Mouse (Mus musculus) WW6 (cell line): ENCODE measurements around the gene Fndc3a.

Experiments
- DNase-seq: peaks from one replicate; pipeline ENCODE4 v3.0.0-alpha.2; 2013; ENCODE audit warnings: low read depth, low spot score

The Fndc3a gene

DNA sequence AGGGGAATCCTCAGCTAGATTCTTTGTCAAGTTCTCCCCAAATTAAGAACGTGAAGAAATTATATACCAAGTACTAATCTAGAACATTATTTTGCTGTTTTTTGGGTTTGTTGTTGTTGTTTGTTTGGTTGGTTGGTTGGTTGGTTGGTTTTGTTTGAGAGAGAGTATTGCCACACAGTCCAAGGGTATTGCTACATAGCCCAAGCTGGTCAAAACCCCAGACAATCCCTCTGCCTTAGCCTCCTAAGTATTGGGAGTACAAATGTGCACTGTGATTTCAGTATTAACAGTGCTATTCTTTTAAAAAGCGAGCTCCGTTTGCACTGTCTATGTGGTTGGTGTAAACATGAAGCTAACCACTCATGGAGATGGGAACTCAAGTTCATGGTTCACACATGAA is 37.9 kb downstream of the Fndc3a start:
- no peak for DNase-seq

DNA sequence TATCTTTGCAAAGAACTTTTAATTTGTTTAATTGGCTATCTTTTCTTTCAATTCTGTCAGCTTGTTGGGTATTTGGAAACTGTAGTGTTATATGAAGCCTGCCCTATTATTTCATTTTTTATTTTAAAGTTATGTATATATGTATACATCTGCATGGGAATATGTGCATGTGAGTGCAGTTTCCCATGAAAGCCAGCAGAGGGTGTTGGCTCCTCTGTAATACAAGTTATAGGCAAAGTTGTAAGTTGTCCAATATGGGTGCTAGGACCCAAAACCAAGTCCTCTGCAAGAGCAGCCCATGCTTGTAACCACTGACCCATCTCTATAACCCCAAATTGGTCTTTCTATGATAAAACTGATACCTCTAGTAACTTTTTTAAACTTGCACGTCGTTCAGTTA is 38.8 kb downstream of the Fndc3a start:
- DNase-seq = no peak

DNA sequence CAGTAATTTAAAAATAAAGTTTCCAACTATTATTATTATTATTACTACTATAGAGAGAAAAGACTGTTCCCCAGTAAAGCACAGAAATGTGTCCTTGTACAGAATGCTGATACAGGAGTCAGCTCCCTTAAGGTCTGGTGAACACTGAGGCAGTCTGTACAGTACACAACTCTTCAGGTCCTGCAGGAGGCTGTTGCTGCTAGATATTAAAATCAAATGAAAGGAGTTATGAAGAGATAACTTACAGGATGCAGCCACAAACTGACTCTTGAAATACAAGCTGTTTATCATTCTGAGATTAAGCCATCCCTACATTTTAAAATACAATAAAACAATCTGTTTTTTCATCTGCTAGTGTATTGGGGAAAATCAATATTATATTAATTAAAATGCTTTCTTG is 60.5 kb downstream of the Fndc3a start:
- no peak for DNase-seq

DNA sequence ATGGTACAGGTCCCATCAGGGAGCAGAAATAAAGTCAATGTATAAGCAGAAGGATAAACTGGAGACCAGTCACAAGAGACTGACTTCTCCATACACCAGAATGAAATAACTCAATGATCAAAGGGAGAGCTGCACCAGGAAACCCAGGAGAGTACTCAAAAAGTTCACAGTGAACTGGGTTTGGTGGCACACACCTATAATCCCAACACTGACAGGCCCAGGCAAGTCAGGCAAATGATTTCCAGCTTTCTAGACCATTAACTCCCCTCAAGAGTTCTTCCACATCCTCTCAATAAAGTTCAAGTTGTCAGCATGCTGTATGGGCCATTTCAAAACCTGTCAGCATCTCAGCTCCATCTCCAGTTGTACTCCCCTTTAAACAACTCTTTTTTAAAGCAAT is 64.3 kb downstream of the Fndc3a start:
- DNase-seq = no peak

DNA sequence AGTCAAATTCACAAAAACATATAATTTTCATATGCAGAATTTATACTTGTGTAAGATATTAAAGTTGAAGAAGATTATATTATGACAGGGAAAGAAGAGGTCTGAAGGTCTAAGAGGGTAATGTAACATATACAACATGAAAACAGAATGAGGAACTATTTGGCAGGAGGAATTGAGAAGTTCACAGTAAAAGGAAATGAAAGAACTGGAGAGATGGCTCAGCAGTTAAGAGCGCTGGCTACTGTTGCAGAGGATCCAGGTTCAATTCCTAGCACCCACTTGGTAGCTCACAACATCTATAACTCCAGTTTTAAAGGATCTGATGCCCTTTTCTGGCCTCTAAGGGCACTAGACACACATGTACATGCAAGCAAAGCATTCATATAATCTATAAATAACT is 65.2 kb downstream of the Fndc3a start:
- DNase-seq = no peak

DNA sequence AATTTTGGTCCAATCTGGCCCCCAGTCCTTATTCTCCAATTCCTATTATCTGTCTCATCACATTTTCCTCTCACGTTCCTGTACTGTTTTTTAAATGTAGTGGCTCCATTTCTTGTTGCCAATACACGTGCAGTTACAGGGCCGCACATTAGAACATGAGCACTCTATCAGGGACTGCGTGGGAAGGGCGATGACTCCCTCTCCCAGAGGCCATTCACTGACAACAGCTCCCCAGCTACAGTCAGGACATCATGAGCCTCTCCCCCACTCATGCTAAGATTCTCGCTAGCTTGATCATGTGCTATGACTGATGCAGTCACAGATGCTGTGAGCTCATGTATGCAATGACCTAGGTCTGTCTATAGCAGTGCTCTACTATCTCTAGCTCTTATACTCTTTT is 71.3 kb downstream of the Fndc3a start:
- no peak for DNase-seq

DNA sequence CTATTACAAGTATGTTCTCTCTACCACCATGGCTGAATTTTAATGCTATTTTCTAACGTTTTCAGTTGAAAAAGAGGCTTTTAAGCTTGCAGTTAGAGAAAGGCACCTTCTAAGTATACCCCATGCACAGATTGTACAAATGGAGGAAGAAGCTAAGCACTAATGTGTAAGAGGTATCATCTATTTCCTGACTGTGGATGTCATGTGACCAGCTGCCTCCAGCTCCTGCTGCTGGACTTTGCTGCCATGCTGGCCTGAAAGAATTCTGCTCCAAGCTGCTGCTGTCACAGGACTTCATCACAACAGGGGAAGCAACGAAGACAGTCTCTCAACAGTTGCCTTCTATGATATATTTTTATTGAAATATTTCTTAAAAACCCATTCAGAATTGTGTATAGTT is 76.2 kb downstream of the Fndc3a start:
- no peak for DNase-seq

DNA sequence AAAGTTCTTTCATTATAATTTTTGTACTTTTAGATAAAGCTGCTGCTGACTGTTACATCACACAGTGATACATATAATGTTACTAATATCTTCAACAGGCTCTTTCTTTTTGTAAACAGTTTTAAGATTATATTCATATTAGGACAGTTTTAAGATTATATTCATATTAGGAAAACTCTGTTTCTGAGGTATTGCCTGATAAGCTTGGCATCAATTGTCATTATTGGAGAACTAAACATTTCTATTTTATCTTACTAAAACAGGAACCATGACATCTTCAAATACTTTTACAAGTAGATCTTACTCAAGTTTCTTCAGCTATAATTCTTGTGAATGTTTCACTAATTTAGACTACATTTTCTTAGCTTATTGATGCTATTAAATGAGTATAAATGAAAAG is 84.4 kb downstream of the Fndc3a start:
- no peak for DNase-seq

DNA sequence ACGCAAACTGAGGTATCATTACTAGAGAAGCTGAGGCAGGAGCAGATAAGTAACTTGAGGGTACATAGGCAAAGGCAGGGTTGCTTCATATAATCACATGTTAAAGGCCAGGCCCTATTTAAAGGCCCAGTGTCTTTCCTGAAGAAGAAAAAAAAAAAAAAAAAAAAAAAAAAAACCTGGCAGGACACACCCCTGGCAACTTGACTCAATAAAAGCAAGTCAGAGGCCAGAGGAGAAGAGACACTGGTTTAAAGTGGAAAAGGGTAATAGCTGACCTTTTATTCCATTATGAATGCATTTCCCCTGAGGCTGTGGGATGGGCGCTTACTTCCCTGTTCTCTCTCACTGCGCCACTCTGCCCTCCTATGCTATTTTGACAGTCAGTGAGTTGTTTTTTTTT is 105.7 kb downstream of the Fndc3a start:
- no peak for DNase-seq

DNA sequence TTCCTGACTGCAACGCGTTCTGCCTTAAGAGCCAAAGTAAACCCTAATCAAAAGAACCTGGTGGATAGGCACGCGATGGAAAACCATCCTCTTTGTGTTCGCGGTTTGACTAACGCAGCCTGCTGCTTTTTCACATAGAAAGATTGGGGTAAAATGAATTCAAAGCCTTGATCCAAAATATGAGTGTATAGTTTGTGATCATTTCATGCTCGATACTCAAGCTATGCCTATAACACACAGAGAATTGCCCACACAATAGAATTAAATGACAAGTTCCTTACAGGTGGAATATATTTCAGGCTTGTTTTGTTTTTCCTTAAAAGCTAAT is 106.6 kb downstream of the Fndc3a start:
- no peak for DNase-seq

DNA sequence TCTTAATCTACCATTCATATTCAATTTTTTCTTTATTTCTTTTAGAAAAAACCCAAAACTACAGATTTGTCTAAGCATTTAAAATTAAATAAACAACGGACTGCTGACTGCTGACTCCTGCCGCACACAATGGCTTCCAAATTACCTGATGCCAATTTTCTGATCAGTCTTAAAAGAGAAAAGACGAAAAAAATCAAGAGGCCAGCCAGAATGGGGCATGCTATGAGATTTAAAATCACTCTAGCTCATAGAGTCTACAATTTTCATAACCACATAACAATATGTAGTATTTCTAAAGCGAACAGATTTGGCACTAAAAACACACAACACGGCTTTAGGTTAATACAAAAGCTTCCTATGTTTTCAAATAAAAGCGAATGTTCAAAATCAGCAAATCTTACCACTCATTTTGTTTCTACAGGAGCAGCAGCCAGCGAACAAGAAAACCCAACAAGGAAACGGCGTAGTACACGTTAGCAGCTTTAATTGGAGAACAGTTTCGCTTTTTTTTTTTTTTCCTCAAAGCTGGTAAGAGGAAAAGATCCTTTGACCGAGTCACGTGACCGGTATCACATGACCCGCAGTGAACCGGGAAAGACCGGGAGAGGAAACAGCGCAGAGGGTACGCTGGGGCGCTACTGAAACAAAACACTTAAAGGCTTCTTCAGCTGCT is 107.1 kb downstream of the Fndc3a start:
- peak; percentile 75 for DNase-seq

DNA sequence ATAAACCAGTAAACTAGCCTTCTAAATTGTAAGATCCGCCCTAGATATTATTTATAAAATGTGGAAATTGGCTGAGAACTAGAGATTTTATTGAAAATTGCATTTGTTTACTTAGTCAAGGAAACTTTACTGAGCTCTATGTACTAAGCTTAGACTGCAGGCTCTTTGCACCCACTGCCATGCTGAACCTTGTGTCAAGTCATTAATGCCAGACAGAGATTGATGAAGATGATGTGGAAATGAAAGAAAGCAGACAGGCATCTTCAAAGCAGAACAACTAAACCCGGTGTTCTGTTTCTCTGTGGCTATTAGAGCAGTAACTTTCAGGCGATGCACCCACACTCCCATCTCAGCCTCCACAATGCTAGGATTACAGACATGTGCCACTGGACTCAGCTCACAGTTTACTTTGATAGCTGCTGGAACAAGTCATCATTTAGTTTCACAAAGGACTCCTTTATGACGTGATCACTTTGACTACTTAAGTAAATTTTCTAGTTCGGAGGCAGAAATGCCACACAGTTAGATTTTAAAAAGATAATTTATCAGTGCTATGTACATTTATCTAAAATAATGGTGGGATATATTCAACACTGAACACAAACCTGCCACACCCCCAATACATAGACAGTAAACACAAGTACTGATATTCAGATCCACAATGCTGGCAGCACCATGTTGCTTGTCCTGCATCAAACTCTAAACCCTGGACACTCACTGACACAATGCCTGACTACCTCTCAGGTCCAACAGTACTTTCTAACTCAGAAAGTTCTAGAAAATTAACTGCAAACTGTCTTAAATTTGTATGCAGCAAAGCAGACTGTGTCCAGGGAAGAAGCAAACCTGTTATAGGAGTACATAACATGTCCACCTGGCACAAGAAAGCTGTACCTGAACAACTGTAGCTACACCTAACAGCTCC is 108.2 kb downstream of the Fndc3a start:
- no peak for DNase-seq

DNA sequence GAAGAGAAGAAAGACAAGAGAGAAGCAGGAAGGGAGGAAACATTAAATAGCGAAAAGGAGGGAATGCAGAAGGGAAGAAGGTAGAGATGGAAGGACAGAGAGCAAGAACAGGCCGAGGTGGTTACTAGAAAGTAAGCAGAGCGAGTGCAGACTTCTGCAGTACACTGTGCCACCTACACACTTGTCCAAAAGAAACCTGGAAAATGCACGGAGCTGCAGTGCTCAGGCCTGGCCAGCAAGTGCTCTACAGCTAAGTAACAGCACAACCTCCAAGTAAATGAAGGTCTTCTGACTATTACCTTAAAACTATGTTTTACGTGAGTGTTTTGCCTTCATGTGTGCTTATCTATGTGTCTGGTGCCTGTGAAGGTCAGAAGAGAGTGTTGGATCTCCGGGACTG is 109.4 kb downstream of the Fndc3a start:
- no peak for DNase-seq

DNA sequence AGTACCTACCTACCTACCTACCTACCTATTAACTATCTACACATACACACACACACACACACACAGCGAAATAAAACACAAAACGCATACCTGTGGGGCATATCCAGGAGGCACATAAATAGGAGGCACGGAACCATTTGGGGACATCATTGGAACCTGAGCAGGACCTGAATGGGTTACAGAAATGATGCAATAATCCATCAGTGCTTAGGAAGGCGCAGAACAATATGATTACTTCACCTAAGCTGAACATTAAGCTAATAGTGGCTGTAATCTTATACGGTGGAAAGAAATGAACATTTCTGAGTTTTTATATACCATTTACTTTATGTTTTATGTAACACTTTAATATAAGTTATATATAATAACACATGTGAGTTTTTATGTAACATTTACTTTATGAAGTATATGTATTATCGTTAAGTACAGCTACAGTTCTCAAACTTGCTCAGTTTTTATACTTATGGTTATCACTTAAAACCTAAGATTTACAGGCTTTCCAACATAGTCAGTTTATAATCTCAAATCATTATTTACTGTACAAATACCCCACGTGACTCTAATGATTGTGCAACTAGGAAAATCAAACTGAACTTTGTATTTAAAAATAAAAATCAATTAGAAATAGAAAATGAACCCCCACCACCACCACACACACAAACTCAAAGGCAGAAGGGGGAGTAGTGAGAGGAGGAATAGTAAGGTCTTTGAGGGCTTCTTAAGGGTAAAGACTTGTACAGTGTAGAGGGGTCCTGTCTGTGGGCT is 110.6 kb downstream of the Fndc3a start:
- DNase-seq = no peak

DNA sequence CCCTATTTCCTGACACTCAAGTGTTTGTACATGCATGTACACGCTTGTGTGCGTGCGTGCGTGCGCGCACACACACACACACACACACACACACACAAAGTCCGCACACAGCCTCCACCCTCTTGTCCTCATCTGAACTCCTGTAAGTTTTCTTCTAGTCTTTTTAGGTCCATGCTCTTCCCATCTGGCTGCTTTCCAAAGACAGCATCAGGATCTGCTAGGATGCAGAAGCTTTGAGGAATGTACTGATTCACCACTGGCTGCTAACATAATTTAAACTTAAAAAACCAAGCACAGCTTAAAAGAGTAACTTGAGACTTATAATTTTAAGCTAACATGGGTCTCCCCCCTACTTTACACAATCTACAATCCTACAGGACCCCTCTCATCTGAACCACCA is 115.6 kb downstream of the Fndc3a start:
- DNase-seq = no peak

DNA sequence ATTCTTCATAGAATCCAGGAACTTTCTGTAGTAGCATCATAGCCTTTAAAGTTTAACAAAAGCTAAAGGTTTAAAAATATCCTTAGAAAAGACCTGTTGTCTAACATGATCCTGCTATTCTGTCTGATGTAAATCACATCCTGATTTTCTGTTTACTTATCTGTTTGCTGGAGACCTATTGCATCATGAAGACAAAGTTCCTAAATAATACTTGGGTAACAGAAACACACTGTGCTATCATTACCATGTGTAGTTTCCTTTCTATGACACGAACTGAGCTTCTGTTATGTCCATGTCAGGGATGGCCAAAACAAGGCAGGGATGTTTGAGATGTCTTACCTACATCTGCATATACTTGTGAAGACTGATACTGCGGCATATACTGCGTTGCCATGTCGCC is 120.4 kb downstream of the Fndc3a start:
- no peak for DNase-seq

DNA sequence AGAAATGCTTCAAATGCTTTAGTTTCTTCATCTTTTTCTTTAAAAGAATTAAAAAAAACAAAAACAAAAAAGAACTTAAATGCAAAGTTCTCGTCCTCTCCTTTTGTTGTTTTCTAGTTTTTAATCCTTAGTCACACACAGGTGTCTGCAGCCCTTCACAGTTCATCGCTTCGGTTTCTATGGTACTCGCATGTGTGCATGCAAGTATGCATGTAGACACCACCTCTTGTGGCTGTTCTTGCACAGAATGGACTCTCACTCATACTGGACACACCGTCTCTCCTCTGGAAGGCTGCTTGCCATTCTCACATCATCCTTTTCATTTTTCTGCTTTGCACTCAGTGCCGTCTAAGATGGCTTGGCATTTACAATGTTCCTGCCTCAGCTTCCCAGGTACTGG is 126.8 kb downstream of the Fndc3a start:
- no peak for DNase-seq

DNA sequence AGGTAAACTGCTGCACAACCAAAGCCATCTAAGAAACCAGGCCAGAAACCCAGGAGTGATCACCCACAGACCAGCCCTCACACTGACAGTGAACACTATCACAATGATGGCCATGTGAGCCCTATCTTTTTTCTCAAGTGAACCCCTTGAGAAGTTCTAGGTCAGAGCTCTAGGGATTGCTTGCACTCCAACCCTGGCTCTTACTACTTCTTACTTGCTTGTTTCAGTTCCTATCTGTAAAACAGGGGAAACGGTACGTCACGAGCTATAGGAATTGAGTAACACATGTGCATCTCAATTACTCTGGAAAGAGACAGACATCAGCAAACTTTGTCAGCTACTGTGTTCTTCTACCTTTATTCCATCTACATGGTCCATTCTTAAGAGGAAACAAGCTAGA is 128.8 kb downstream of the Fndc3a start:
- no peak for DNase-seq

DNA sequence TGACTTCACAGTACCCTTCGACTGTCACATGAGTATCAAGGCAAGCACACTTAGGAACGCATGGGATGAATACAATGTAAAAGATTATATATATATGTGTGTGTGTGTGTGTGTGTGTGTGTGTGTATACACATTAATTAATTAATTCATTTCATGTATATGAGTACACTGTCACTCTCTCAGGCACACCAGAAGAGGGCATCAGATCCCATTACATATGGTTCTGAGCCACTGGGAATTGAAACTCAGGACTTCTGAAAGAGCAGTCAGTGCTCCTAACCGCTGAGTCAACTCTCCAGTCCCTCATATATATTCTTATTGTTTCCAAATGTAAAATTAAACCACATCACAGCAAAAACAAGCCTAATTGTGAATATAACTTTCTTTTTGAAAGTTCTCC is 133.5 kb downstream of the Fndc3a start:
- no peak for DNase-seq

DNA sequence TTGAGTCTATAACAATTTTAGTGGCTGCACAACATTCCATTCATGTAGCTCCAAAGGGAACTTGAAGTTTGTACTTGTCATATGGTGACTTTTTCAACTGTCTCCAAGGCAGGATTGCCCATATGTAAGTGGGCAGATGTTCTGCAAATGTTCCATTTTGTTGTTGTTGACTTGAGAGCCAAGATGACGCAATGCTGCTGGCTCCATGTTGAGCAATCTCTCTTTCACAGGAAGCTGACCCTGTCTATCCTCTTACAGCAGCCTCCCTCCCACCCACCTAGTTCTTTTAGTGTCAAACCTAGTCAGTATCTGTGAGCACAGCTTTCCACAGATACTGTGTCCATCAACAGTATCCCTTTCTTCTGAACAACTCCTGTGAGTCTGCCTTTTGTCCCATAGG is 145.9 kb downstream of the Fndc3a start:
- no peak for DNase-seq

DNA sequence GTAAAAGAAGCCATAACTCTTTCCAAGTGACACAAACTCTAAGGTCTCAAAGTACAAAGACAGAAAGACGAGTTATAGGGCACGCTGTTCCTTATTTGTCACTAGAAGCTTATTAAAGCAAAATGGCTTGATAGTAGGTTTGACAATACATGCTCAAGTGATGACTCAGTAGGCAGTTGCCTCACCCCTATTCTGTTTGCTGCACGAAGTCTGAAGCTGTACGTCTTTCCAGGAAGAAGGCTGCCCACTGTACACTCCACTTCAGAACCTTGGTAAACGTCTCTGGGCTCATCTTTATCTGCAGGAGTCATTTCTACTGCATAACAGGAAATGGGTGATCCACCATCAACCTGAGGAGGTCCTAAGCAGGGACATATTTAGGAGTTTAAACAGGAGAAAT is 151.0 kb downstream of the Fndc3a start:
- DNase-seq = no peak

DNA sequence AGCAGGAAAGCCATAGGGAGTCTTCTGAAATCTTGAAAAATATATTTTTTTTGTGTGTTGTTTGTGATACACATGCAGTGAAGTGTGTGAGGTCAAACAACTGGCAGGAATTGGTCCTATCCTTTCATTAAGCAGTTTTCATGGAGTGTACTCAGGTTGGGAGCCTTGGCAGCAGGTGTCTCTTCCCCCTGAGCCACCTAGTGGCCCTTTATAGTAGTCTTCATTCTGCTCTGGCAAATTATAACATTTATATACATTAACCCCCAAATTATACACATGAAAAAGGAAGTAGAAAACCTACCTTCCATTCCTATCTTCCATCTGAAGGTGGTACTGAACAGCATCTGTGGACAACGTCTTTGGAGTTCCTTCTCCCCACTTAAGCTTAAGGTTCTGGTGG is 154.0 kb downstream of the Fndc3a start:
- DNase-seq = no peak
